Mouse (Mus musculus) E14TG2a.4 (cell line): ENCODE data around the gene Mon2.

Experiments used
- CTCF ChIP-seq: conservative IDR thresholded peaks from 2 replicates; pipeline ENCODE4 v1.5.1; 2014; ENCODE audit warnings: low read length
- NANOG ChIP-seq: IDR thresholded peaks from 2 replicates; pipeline ENCODE4 v1.6.1; 2014; ENCODE audit warnings: borderline replicate concordance, low read length, mixed read lengths

DNA sequence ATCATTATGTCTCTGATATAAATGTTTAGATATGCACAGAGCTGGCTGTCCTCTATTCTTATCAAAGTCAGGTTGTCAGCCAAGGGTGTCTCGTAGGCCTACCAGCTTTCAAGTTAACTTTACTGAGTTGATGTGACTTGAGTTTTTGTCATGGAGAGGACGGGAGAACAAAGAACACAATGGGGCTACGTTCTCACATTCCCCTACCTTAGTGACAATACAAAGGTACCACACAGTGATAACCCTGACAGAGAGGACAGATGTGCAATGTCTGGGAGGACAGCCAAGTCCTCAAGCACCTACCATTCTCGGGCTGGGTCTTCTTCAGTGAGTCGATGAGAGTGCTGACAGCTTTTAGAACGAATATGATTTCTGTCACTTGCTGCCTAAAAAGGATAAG is 76.9 kb downstream of the Mon2 start:
- TF ChIP-seq CTCF = no peak
- TF ChIP-seq NANOG = no peak; the same call in 1 of the 2 replicates
